Mouse (Mus musculus): ENCODE measurements around the gene Scai. TPM values are rescaled to one million over a fixed set of nuclear protein-coding genes. Genes with fewer than 3 reads are reported as not detected.

Scai gene
- polyA plus RNA-seq (2014; fragmentation: Illumina TruSeq; extraction: RNeasy Lipid Tissue Mini Kit (QIAGEN cat#74804); ENCODE audit: insufficient read depth, low read depth, low replicate concordance): 1.2 TPM

DNA sequence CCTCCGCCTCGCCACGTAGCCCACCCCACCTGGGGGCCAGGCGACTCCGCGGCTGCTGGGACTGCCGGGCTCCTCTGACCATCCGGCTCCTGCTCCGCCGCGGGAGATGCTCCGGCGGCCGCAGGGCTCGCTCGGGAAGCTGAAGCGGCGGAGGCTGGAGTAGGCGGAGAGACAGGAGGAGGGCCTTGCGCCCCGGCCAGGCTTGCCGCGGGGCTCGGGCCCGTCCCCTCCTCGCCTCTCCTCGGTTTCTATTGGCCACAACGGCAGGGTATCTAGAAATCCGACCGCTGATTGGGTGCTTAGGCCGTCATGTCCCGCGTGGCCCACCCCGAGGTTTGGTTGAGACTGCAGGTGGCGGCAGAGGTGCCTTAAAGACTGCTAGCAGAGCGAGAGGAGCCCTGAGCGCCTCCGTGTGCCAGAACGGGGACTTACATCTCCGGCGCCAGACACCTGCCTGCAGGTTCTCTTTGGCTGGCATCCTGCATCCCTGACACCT is at the start of gene Scai:
TSS of gene Scai (minus strand) at position 174 of the 496 bp plus-strand sequence.

DNA sequence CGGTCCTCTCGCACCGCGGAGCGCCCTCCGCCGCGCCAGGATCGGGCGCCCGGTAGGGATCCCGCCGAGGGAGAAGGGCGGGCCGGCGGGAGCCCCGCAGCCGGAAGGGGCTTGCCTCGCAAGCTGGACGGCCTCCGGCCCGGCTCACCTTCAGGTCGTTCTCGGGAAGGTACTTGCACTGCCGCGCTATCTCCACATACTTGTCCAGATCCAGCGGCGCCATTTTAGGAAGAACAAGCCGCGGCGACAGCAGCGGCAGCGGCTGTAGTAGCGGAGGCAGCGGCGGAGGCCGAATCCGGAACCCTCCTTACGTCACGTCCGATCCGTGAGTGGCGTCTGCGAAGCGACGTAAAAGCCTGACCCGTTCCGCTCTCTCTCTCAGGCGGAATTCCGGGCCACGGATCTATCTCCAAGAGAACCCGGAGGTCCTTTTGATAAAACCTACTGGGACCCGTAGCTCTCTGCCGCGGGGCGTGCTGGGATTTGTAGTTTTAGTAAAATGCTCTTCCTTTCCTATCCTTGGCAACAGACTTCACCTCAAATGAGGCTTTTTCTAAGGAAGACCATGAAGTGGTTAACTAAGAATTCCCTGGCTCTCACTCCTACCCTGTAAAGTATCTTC is 35.6 kb upstream of the Scai start, which contains the start of gene Ppp6c:
TSS of gene Ppp6c (minus strand) at position 433 of the 622 bp plus-strand sequence.

DNA sequence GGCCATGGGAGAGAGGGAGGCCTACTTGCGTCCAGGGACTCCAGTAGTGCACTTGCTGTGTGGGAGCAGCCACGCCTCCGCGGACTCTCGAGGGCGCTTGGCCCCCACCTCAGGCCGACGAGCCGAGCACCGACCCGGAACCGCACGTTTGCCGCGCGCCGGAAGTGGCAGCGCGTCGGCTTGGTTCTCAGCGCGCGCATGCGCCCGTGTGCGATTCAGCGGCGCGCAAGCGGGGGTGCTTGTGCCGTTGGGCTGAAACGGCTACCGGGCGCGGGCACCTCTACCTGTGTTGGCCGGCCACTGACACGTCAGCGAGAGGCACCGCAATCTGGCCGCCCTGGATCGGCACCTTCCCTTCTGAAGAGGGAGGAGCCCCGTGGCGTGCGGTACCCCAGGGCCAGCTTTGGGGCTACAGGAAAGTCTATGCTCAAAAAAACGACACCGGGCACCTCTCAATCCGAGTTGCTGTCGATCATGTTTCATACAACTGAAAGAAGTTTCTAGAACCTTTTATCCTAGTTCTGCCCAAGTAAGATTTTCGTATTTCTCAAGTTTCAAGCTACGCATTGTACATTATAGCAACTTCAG is 125.0 kb downstream of the Scai start, which contains the start of gene Golga1:
TSS of gene Golga1 (minus strand) at position 142 of the 588 bp plus-strand sequence.

Other genes starting within 250 kb of the Scai start
- gene Wdr38, start 193.3 kb downstream of the Scai start, polyA plus RNA-seq (2014; fragmentation: Illumina TruSeq; extraction: RNeasy Lipid Tissue Mini Kit (QIAGEN cat#74804); ENCODE audit: insufficient read depth, low read depth, low replicate concordance): 1.5 TPM
- 59.7 TPM for gene Arpc5l, start 185.4 kb downstream of the Scai start, polyA plus RNA-seq (2014; fragmentation: Illumina TruSeq; extraction: RNeasy Lipid Tissue Mini Kit (QIAGEN cat#74804); ENCODE audit: insufficient read depth, low read depth, low replicate concordance)
- 682 TPM for gene Rpl35, start 185.1 kb downstream of the Scai start, polyA plus RNA-seq (2014; fragmentation: Illumina TruSeq; extraction: RNeasy Lipid Tissue Mini Kit (QIAGEN cat#74804); ENCODE audit: insufficient read depth, low read depth, low replicate concordance)
- gene Golga1, start 125.2 kb downstream of the Scai start, polyA plus RNA-seq (2014; fragmentation: Illumina TruSeq; extraction: RNeasy Lipid Tissue Mini Kit (QIAGEN cat#74804); ENCODE audit: insufficient read depth, low read depth, low replicate concordance): 10.0 TPM
- gene Ppp6c, start 35.7 kb upstream of the Scai start, polyA plus RNA-seq (2014; fragmentation: Illumina TruSeq; extraction: RNeasy Lipid Tissue Mini Kit (QIAGEN cat#74804); ENCODE audit: insufficient read depth, low read depth, low replicate concordance): 36.2 TPM